Mouse (Mus musculus): Measurements from ENCODE around the gene Ano6. TPM values are rescaled to one million over a fixed set of nuclear protein-coding genes. Genes with fewer than 3 reads are reported as not detected.
A peak's percentile ranks its signal among the peaks of the same experiment; 100 is the strongest.

The Ano6 gene
- 32.6 and 39.0 TPM in 2 replicates for total RNA-seq (2015)
- 46.7 and 47.2 TPM in 2 replicates for total RNA-seq (2017)

DNA sequence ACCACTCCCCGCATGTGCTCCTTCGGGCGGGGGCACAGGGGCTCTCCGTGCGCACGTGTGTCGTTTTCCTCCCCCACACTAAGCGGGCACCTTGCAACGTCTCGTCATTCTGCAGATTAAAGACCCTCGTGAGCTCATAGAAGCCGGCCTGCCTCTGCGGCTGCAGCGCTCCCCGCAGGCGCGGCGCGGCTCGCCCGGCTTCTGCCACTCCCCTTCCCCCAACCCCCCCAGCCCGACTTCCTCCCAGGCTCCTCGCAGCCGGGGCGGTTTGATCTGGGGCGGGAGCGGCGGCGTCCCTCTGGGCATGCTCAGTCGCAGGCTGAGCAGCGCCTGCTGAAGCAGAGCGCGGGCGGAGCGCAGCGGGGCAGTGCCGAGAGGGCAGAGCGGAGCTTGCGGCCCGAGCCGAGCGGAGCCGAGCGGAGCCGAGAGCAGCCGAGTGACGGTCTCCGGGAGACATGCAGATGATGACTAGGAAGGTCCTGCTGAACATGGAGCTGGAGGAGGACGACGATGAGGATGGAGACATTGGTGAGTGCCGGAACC, at the start of gene Ano6:
Gene Ano6, plus strand, starts transcription at position 315 of the 543 bp plus-strand sequence.
- peak; percentile 78 for ATAC-seq (ENCODE audit: poor library complexity, severe bottlenecking)

DNA sequence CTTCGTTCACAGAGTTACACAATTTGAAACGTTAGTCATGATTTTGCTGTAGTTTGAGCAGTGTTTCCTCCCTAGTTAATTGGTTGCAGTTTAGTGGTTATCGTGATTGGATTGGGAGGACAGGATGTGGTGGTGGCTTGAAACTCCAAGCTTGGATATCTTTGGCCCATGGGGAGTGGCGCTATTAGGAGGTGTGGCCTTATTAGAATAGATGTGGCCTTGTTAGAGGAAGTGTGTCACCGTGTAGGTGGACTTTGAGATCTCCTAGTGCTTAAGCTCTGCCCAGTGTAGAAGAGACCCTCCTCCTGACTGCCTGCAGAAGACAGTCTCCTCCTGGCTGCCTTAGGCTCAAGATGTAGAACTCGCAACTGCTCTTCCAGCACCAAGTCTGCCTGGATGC, 47.7 kb upstream of the Ano6 start:
- no peak for ATAC-seq (ENCODE audit: poor library complexity, severe bottlenecking)

DNA sequence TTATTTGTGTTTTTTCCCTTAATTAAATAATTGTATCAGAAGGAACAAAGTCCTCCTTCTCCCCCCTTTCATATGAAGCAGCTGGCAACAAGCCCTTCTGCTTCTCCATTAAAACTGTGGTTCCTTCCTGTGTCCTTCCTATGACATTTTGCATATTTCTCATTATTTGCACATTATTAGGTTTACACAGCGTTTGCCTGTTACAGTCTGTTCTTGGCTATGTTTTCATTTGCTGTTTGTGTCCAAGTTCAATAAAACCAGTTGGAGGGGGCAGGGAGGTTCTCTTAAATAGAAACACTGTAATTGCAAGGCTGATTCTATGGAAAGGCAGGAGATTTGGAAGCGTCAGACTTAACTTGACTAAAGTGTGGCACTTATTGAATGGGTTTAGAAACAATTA, 46.8 kb upstream of the Ano6 start:
- ATAC-seq (ENCODE audit: poor library complexity, severe bottlenecking) = no peak

DNA sequence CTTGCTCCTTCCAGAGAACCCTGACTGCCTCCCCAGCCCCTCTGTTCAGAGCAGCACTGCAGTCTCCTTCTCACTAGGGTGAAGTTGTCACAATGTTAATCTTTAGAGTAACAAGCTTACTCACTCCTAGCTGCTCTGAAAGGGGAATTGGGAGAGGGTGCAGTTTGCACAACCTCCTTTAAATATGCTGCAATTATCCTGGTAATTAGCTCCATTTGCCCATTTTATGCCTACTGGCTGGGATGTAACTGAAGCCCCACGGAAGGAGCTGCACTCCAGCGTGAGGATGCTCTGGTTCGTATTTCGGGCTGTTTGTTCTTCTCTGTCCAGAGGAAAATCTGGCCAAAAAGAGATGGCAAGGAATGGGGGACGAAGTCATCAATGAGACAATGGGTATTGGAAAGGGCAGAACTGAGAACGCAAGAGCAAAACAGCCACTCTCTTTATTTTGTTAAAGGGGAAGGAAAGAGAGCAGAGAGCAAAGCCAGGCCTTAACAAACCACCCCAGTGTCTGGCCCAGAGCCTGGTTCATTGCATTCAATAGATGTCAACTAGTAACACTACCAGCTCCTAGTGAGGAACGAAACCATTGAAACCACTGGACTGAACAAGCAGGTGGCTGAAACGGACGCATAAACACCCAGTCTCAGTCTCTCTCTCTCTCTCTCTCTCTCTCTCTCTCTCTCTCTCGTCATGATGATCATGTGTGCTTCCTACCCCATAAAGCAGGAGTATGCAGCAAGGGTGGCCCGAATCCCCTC, 45.1 kb upstream of the Ano6 start:
- no peak for ATAC-seq (ENCODE audit: poor library complexity, severe bottlenecking)

DNA sequence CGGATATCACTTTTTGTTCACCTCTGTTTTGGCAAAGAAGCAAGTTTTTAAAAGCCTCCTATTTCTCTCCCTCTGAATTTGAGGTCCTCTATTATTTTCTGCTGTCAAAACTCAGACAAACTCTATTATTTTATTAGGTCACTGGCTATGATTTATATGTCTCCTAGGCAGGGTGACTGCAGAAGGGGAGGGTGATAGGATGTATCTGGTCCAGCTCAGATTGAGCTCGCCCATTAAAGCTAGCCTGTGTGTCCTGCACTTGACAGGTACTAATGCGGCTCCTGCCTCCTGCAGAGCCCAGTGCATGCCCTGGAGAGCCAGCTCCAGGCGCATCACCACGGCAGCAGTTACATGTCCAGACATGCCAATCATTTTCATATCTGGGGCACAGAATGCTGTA, 44.1 kb upstream of the Ano6 start:
- ATAC-seq (ENCODE audit: poor library complexity, severe bottlenecking) = no peak

- ATAC-seq (ENCODE audit: poor library complexity, severe bottlenecking) = no peak
These were observed 43.4 kb upstream of the Ano6 start for GRCm38 (mm10) chr15:95746955-95747931.

GRCm38 (mm10) chr15:95749216-95749615, 41.4 kb upstream of the Ano6 start:
- ATAC-seq (ENCODE audit: poor library complexity, severe bottlenecking) = no peak

- no peak for ATAC-seq (ENCODE audit: poor library complexity, severe bottlenecking)
These were observed 40.6 kb upstream of the Ano6 start for GRCm38 (mm10) chr15:95750038-95750437.

- no peak for ATAC-seq (ENCODE audit: poor library complexity, severe bottlenecking)
These were observed 38.6 kb upstream of the Ano6 start for GRCm38 (mm10) chr15:95751832-95752676.

GRCm38 (mm10) chr15:95752677-95753019, 38.0 kb upstream of the Ano6 start:
- ATAC-seq (ENCODE audit: poor library complexity, severe bottlenecking) = no peak

DNA sequence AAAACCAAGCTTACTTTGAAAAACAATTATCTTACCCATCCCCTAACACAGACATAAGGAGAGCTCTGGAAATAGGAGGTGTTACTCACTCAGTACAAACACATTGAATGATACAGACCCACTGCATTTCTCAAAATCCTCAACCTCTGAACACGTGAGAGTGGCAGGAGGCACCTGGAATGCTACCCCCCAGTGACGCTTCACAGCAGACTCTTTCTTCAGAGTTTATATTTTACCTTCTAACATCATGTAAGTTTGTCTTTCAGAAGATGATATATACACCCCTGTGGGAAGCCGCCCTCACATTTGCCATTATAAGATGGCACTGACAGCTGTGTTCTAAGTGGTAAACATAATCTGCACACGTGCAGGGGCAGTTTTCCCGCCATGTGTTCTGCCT, 37.6 kb upstream of the Ano6 start:
- ATAC-seq (ENCODE audit: poor library complexity, severe bottlenecking) = no peak

GRCm38 (mm10) chr15:95757169-95757568, 33.5 kb upstream of the Ano6 start:
- no peak for ATAC-seq (ENCODE audit: poor library complexity, severe bottlenecking)

GRCm38 (mm10) chr15:95758069-95758468, 32.6 kb upstream of the Ano6 start:
- ATAC-seq (ENCODE audit: poor library complexity, severe bottlenecking) = no peak

- ATAC-seq (ENCODE audit: poor library complexity, severe bottlenecking) = no peak
These were observed 31.8 kb upstream of the Ano6 start for GRCm38 (mm10) chr15:95758696-95759434.

- ATAC-seq (ENCODE audit: poor library complexity, severe bottlenecking) = no peak
These were observed 30.8 kb upstream of the Ano6 start for GRCm38 (mm10) chr15:95759857-95760256.

- no peak for ATAC-seq (ENCODE audit: poor library complexity, severe bottlenecking)
These were observed 29.2 kb upstream of the Ano6 start for GRCm38 (mm10) chr15:95761420-95761819.

- peak; percentile 98 for ATAC-seq (ENCODE audit: poor library complexity, severe bottlenecking)
These were observed 27.9 kb upstream of the Ano6 start for GRCm38 (mm10) chr15:95762661-95763303.

DNA sequence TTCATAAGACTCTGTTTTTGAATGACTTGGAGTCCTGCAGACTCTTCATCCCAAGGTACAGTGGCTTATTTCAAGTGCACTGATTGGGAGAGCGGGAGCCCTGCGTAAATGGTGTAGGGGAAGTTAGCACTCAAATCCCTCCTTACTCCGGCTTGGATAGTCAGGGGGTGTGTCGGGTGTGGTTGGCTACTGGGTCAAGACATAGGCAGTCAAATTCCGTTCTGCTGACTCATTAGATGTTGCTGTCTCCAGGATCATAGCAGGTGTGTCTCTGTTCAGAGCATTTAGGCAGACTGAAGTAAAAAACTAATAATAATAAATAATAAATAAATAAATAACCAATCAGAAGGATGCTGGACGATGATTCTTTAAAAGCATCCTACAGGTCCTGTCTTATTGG, 27.2 kb upstream of the Ano6 start:
- ATAC-seq (ENCODE audit: poor library complexity, severe bottlenecking) = no peak

- no peak for ATAC-seq (ENCODE audit: poor library complexity, severe bottlenecking)
These were observed 25.4 kb upstream of the Ano6 start for GRCm38 (mm10) chr15:95765271-95765670.

Data from megakaryocyte, adult 5-6 weeks (primary cell).